Mouse (Mus musculus): ENCODE measurements around the gene Cog3. TPM values are rescaled to one million over a fixed set of nuclear protein-coding genes. Genes with fewer than 3 reads are reported as not detected.

Cog3 gene
- polyA plus RNA-seq, 1 experiment from 2014 or later = 27.1 TPM

DNA sequence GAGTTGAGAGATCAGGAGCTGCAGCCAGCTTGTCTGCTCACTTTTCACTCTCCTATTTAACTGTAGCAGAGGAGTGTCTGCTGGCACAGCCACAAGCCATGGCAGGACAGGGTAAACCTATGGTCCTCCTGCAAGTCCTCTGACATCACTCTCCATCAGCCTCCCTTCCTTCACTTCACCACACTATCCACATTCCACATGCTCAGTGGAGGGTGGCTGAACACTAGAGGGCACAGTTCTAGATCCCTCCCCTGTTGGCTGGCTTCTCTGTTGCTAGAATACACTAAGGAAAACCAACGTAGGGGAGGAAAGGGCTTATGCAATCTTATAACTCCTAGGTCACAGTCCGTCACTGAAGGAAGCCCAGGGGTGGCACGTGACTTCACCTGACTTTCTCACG lies 27.3 kb downstream of the Cog3 start:
- ATAC-seq (ENCODE audit: insufficient number of reproducible peaks, insufficient read depth, low FRiP score, low read depth) = no peak
- no peak overlapping the region for H3K27ac ChIP-seq (ENCODE audit: low read length)
- H3K9ac ChIP-seq (replicated peaks; ENCODE audit: low read depth, low read length) = no peak overlapping the region
- H3K9me3 ChIP-seq (ENCODE audit: control insufficient read depth, low read depth, low read length) = no peaks in the 10 kb centered on the region
- H3K36me3 ChIP-seq (ENCODE audit: control insufficient read depth, insufficient read depth, low read length) = peaks cover 51% of the 10 kb centered on the region
- no peak overlapping the region for H3K4me2 ChIP-seq (replicated peaks; ENCODE audit: low read depth, low read length)
- WGBS = 72% methylated on average over 4 of the region's 4 CpGs
- H3K4me3 ChIP-seq (ENCODE audit: low read depth, low read length) = no peak overlapping the region
- no peaks in the 10 kb centered on the region for H3K27me3 ChIP-seq (ENCODE audit: control insufficient read depth, insufficient read depth, low read length)
- no peaks in the 10 kb centered on the region for H3K4me1 ChIP-seq (ENCODE audit: control insufficient read depth, insufficient read depth, low read length)

DNA sequence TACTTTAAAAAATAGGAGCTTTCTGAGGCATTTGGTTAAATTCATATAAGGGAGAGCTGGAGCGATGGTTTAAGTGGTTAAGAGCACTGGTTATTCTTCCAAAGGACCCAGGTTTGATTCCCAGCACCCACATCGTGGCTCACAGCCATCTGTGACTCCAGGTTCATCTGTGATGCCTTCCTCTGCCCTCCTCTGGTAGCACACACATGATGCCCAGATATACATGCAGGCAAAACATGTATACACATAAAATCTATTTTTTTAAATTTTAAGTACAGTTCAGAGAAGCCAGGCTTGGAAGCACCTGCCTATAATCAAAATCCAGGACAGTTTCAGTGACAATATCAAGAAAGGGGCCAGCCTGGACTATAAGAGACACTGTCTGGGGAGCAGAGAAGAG lies 31.5 kb downstream of the Cog3 start:
- H3K9me3 ChIP-seq (ENCODE audit: control insufficient read depth, low read depth, low read length) = no peaks in the 10 kb centered on the region

DNA sequence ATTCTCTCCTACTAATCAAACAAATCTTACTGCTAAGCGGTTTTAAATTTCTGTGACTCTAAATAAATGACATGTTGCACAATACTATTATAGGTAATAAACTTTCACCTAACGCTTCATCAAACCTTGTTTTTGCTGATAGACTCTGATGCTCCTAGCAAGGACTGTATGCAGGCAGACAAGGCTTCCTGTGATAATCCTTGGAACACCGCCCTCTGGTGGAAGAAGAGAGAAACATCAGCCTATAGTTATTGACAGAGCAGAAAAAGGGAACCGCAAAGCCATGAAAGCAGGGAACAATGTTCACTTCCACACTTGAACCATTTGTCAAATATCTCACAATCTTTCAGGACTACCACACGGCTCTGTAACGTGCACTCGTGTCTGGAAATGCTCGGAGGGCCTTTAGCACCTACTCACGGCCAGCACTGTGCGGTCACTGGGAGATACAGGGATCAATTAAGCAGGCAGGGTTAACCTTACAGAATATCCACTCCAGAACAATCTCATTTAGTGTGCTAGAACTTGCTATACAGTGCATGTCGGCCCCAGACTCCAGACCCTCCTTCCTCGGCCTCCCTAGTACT lies 32.2 kb downstream of the Cog3 start:
- Histone ChIP-seq H3K4me1 (ENCODE audit: control insufficient read depth, insufficient read depth, low read length) (no peaks in the 10 kb centered on the region), H3K9me3 (ENCODE audit: control insufficient read depth, low read depth, low read length) (no peaks in the 10 kb centered on the region), H3K27ac (ENCODE audit: low read length) (no peak overlapping the region), H3K36me3 (ENCODE audit: control insufficient read depth, insufficient read depth, low read length) (peaks cover 64% of the 10 kb centered on the region), H3K27me3 (ENCODE audit: control insufficient read depth, insufficient read depth, low read length) (no peaks in the 10 kb centered on the region), H3K4me3 (ENCODE audit: low read depth, low read length) (no peak overlapping the region), H3K9ac (replicated peaks; ENCODE audit: low read depth, low read length) (no peak overlapping the region), H3K4me2 (replicated peaks; ENCODE audit: low read depth, low read length) (no peak overlapping the region)
- WGBS = 56% methylated on average over 12 of the region's 12 CpGs
- no peak for ATAC-seq (ENCODE audit: insufficient number of reproducible peaks, insufficient read depth, low FRiP score, low read depth)

More for the DNA sequence above, 31.5 kb downstream of the Cog3 start:
- H3K4me2 ChIP-seq (replicated peaks; ENCODE audit: low read depth, low read length) = no peak overlapping the region
- no peaks in the 10 kb centered on the region for H3K4me1 ChIP-seq (ENCODE audit: control insufficient read depth, insufficient read depth, low read length)
- WGBS = 98% methylated on average over 2 of the region's 2 CpGs
- H3K4me3 ChIP-seq (ENCODE audit: low read depth, low read length) = no peak overlapping the region
- H3K27me3 ChIP-seq (ENCODE audit: control insufficient read depth, insufficient read depth, low read length) = no peaks in the 10 kb centered on the region
- no peak overlapping the region for H3K9ac ChIP-seq (replicated peaks; ENCODE audit: low read depth, low read length)
- H3K27ac ChIP-seq (ENCODE audit: low read length) = no peak overlapping the region
- no peak for ATAC-seq (ENCODE audit: insufficient number of reproducible peaks, insufficient read depth, low FRiP score, low read depth)
- H3K36me3 ChIP-seq (ENCODE audit: control insufficient read depth, insufficient read depth, low read length) = peaks cover 58% of the 10 kb centered on the region

DNA sequence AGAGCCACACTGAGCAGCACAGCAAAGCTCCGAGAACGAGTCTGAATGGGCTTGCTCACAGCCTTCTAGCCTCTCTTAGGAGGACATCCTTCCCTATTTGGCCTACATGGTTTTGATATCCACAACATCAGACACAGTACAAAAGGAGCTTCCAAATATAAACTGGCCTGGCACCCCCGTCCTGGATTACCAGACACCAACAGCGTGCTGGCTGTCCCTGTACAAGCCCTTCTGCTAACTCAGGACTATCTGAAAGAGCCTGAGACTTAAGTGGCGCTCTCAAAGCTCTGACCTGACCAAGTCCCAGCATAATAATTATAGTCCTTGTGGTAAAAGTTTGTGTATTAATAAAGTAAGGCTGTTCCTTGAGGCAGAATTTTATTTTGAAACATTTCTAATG lies 34.2 kb downstream of the Cog3 start:
- H3K4me1 ChIP-seq (ENCODE audit: control insufficient read depth, insufficient read depth, low read length) = no peaks in the 10 kb centered on the region
- no peak overlapping the region for H3K4me3 ChIP-seq (ENCODE audit: low read depth, low read length)
- H3K9ac ChIP-seq (replicated peaks; ENCODE audit: low read depth, low read length) = no peak overlapping the region
- H3K4me2 ChIP-seq (replicated peaks; ENCODE audit: low read depth, low read length) = no peak overlapping the region
- ATAC-seq (ENCODE audit: insufficient number of reproducible peaks, insufficient read depth, low FRiP score, low read depth) = no peak
- no peaks in the 10 kb centered on the region for H3K27me3 ChIP-seq (ENCODE audit: control insufficient read depth, insufficient read depth, low read length)
- H3K27ac ChIP-seq (ENCODE audit: low read length) = no peak overlapping the region
- no peaks in the 10 kb centered on the region for H3K9me3 ChIP-seq (ENCODE audit: control insufficient read depth, low read depth, low read length)
- 95% methylated on average over 5 of the region's 5 CpGs for WGBS
- H3K36me3 ChIP-seq (ENCODE audit: control insufficient read depth, insufficient read depth, low read length) = peaks cover 74% of the 10 kb centered on the region

- Histone ChIP-seq H3K9me3 (ENCODE audit: control insufficient read depth, low read depth, low read length) (no peaks in the 10 kb centered on the region), H3K4me3 (ENCODE audit: low read depth, low read length) (no peak overlapping the region), H3K36me3 (ENCODE audit: control insufficient read depth, insufficient read depth, low read length) (peaks cover 79% of the 10 kb centered on the region), H3K9ac (replicated peaks; ENCODE audit: low read depth, low read length) (no peak overlapping the region), H3K4me2 (replicated peaks; ENCODE audit: low read depth, low read length) (no peak overlapping the region), H3K27me3 (ENCODE audit: control insufficient read depth, insufficient read depth, low read length) (no peaks in the 10 kb centered on the region), H3K4me1 (ENCODE audit: control insufficient read depth, insufficient read depth, low read length) (no peaks in the 10 kb centered on the region), H3K27ac (ENCODE audit: low read length) (no peak overlapping the region)
- no peak for ATAC-seq (ENCODE audit: insufficient number of reproducible peaks, insufficient read depth, low FRiP score, low read depth)
- WGBS = 83% methylated on average over 4 of the region's 4 CpGs
Measured at GRCm38 (mm10) chr14:75716410-75716809, 37.9 kb downstream of the Cog3 start.

DNA sequence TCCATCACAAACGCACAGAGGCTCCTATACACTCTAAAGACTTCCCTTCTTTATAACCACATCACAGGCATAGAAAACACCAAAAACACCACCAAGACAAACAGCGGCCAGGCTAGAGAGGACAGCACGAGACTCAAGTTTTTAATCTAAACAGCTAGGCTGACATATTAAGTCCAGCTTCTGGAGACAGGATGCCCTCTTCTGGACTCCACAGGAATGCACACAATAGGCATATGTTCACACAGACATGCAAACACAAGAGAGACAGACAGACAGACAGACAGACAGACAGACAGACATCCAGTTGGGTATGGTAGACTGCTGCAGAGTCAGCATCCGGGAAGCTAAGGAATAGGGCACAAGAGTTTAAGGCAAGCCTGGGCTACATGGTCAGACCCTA lies 40.7 kb downstream of the Cog3 start:
- Histone ChIP-seq H3K27ac (ENCODE audit: low read length) (no peak overlapping the region), H3K27me3 (ENCODE audit: control insufficient read depth, insufficient read depth, low read length) (no peaks in the 10 kb centered on the region), H3K9me3 (ENCODE audit: control insufficient read depth, low read depth, low read length) (no peaks in the 10 kb centered on the region), H3K4me3 (ENCODE audit: low read depth, low read length) (no peak overlapping the region), H3K4me2 (replicated peaks; ENCODE audit: low read depth, low read length) (no peak overlapping the region), H3K4me1 (ENCODE audit: control insufficient read depth, insufficient read depth, low read length) (no peaks in the 10 kb centered on the region), H3K36me3 (ENCODE audit: control insufficient read depth, insufficient read depth, low read length) (peaks cover 64% of the 10 kb centered on the region), H3K9ac (replicated peaks; ENCODE audit: low read depth, low read length) (no peak overlapping the region)
- ATAC-seq (ENCODE audit: insufficient number of reproducible peaks, insufficient read depth, low FRiP score, low read depth) = no peak
- WGBS = 84% methylated on average over 4 of the region's 4 CpGs

DNA sequence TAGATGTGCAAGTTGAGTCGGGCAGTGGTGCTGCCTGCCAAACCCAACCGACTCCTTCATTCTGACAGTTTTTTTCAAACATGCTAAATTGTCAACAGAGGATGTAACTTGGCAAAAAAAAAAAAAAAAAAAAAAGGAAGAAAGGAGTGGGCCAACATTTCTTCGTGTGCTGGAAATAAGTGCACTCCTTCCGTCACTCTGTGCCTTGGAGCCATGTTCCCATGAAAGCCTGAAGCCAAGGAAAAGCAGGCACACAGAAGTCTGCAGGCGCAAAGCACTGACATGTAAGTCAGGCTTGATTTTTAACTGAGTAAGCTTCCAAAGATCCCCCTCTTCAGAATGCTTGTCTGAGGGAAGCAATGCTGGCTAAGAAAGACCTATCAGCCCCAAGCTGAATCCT lies 41.6 kb downstream of the Cog3 start:
- 78% methylated on average over 5 of the region's 5 CpGs for WGBS
- H3K4me2 ChIP-seq (replicated peaks; ENCODE audit: low read depth, low read length) = no peak overlapping the region
- H3K9me3 ChIP-seq (ENCODE audit: control insufficient read depth, low read depth, low read length) = no peaks in the 10 kb centered on the region
- peaks cover 64% of the 10 kb centered on the region for H3K36me3 ChIP-seq (ENCODE audit: control insufficient read depth, insufficient read depth, low read length)
- H3K27me3 ChIP-seq (ENCODE audit: control insufficient read depth, insufficient read depth, low read length) = no peaks in the 10 kb centered on the region
- ATAC-seq (ENCODE audit: insufficient number of reproducible peaks, insufficient read depth, low FRiP score, low read depth) = no peak
- no peak overlapping the region for H3K9ac ChIP-seq (replicated peaks; ENCODE audit: low read depth, low read length)
- H3K27ac ChIP-seq (ENCODE audit: low read length) = no peak overlapping the region
- H3K4me3 ChIP-seq (ENCODE audit: low read depth, low read length) = no peak overlapping the region
- no peaks in the 10 kb centered on the region for H3K4me1 ChIP-seq (ENCODE audit: control insufficient read depth, insufficient read depth, low read length)

GRCm38 (mm10) chr14:75711731-75712130 lies 42.6 kb downstream of the Cog3 start:
- H3K4me2 ChIP-seq (replicated peaks; ENCODE audit: low read depth, low read length) = no peak overlapping the region
- H3K4me3 ChIP-seq (ENCODE audit: low read depth, low read length) = no peak overlapping the region
- H3K36me3 ChIP-seq (ENCODE audit: control insufficient read depth, insufficient read depth, low read length) = peaks cover 62% of the 10 kb centered on the region; the same call in 1 of the 2 replicates
- no peak overlapping the region for H3K27ac ChIP-seq (ENCODE audit: low read length)
- no peak for ATAC-seq (ENCODE audit: insufficient number of reproducible peaks, insufficient read depth, low FRiP score, low read depth)
- H3K27me3 ChIP-seq (ENCODE audit: control insufficient read depth, insufficient read depth, low read length) = no peaks in the 10 kb centered on the region
- no peak overlapping the region for H3K9ac ChIP-seq (replicated peaks; ENCODE audit: low read depth, low read length)
- 99% methylated on average over 3 of the region's 3 CpGs for WGBS
- no peaks in the 10 kb centered on the region for H3K4me1 ChIP-seq (ENCODE audit: control insufficient read depth, insufficient read depth, low read length)
- no peaks in the 10 kb centered on the region for H3K9me3 ChIP-seq (ENCODE audit: control insufficient read depth, low read depth, low read length)

DNA sequence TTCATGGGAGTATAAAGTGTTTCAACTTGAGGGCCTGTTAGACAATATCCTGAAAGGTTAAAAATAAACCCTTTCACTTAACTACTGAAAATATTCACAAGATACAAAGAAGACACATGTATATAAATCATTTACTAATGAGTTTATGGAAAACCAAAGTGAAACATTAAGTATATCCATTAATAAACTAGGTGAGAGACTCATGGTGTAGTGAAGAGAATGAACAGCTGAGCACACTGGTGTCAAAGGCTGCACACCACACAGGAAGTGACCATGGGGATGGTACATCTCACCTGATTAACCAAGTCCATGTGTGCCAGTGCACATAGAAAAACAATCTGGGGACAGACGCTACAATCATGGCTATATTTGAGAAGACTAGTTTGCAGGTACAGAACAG lies 45.3 kb downstream of the Cog3 start:
- ATAC-seq (ENCODE audit: insufficient number of reproducible peaks, insufficient read depth, low FRiP score, low read depth) = no peak
- no peaks in the 10 kb centered on the region for H3K9me3 ChIP-seq (ENCODE audit: control insufficient read depth, low read depth, low read length)
- no peaks in the 10 kb centered on the region for H3K4me1 ChIP-seq (ENCODE audit: control insufficient read depth, insufficient read depth, low read length)
- no peak overlapping the region for H3K4me2 ChIP-seq (replicated peaks; ENCODE audit: low read depth, low read length)
- H3K36me3 ChIP-seq (ENCODE audit: control insufficient read depth, insufficient read depth, low read length) = peaks cover 57% of the 10 kb centered on the region
- H3K9ac ChIP-seq (replicated peaks; ENCODE audit: low read depth, low read length) = no peak overlapping the region
- no peak overlapping the region for H3K27ac ChIP-seq (ENCODE audit: low read length)
- no peak overlapping the region for H3K4me3 ChIP-seq (ENCODE audit: low read depth, low read length)
- no peaks in the 10 kb centered on the region for H3K27me3 ChIP-seq (ENCODE audit: control insufficient read depth, insufficient read depth, low read length)
- 87% methylated on average over 1 of the region's 1 CpGs for WGBS
